Mouse (Mus musculus): Measurements from ENCODE around the gene Ankrd17.

GRCm38 (mm10) chr5:90346877-90347276 lies 19.5 kb downstream of the Ankrd17 start:
- TF ChIP-seq POLR2A (IDR thresholded peaks at IDR 0.05; ENCODE audit: low read depth, low read length): no peak
- TF ChIP-seq CTCF (IDR thresholded peaks at IDR 0.05; ENCODE audit: extremely low read depth, insufficient read length, insufficient replicate concordance, low read depth, low read length): no peak
